ENCODE assay signal across 28 mouse cellular contexts in the genomic region with DNA sequence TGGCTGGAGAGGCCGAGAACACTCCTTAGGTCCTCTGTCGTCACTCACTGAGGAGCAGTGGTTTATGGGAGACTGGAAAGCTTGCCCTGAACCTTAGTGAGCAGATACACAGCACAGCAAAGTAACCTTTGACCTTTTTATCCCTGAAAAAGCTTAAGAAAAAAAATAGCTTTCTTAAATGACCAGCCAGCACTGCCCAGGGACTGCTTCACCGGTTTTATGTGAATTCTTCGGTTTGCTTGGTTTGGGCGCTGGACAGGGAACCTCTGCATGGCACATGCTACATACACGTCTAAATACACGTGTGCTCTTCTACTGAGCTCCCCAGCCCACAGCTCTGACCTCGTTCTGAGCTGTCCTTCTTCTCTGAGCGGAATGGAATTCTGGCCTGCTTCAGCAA. TPM values are rescaled to one million over a fixed set of nuclear protein-coding genes. Genes with fewer than 3 reads are reported as not detected.
DNase-seq lines count a peak whose midpoint lies in the region; ATAC-seq lines count a peak whose summit lies in the region.
"Had no signal": no experiment of that assay in that cellular context is flagged by ENCODE, and none has a peak within 500 bp of the region (broad histone marks: within the 10 kb centered on the region; RNA-seq: fewer than 3 reads in every experiment).

No protein-coding gene starts in this region.

- no peaks in the 10 kb centered on the region for H3K9me3 ChIP-seq in kidney, embryonic 14.5 days (ENCODE audit: control insufficient read depth, low read length)
- H3K9me3 ChIP-seq in kidney, embryonic 16.5 days (ENCODE audit: low read length) = no peaks in the 10 kb centered on the region
- no peaks in the 10 kb centered on the region for H3K9me3 ChIP-seq in limb, embryonic 12.5 days
- H3K9me3 ChIP-seq: forebrain, embryonic 12.5 days; heart, embryonic 13.5 days; hindbrain, embryonic 10.5 days; hindbrain, embryonic 15.5 days; lung, embryonic 15.5 days; midbrain, embryonic 15.5 days; neural tube, embryonic 15.5 days had no signal

- H3K4me2 ChIP-seq in kidney, embryonic 14.5 days (replicated peaks; ENCODE audit: low read depth, low read length) = no peak overlapping the region
- H3K4me2 ChIP-seq in kidney, embryonic 16.5 days (replicated peaks; ENCODE audit: low read depth, low read length) = no peak overlapping the region
- H3K4me2 ChIP-seq in limb, embryonic 12.5 days = no peak overlapping the region
- H3K4me2 ChIP-seq: forebrain, embryonic 12.5 days; heart, embryonic 13.5 days; hindbrain, embryonic 15.5 days; liver, embryonic 11.5 days; lung, embryonic 15.5 days; midbrain, embryonic 15.5 days; neural tube, embryonic 15.5 days had no signal

- peak; percentile 45 for DNase-seq in kidney, adult 11 months
- DNase-seq in kidney, adult 9 months = peak; percentile 54
- DNase-seq in thymus, postnatal 36 days = no peak
- DNase-seq: adrenal gland, postnatal 25 days; B cell, adult 2 months; cerebellum, adult 11-12 months; cerebellum, adult 9-11 months; embryo, embryonic 11 days; heart, adult 2 months; heart, postnatal 10 days; layer of hippocampus, postnatal 36 days; retina, postnatal 1 day; right cerebral cortex, postnatal 14 days had no signal

- no peak overlapping the region for H3K9ac ChIP-seq in kidney, embryonic 14.5 days (ENCODE audit: low read depth, low read length)
- H3K9ac ChIP-seq in kidney, embryonic 16.5 days (replicated peaks; ENCODE audit: low read length) = no peak overlapping the region
- no peak overlapping the region for H3K9ac ChIP-seq in limb, embryonic 12.5 days (replicated peaks)
- H3K9ac ChIP-seq: forebrain, embryonic 12.5 days; heart, embryonic 13.5 days; hindbrain, embryonic 15.5 days; lung, embryonic 15.5 days; midbrain, embryonic 15.5 days; neural tube, embryonic 15.5 days had no signal

- ATAC-seq in kidney, embryonic 14.5 days (ENCODE audit: low FRiP score, low TSS enrichment) = no peak
- 0 out of 2 replicates have a peak, but pooled peaks have one; percentile 25 for ATAC-seq in kidney, embryonic 16.5 days (ENCODE audit: low FRiP score, low TSS enrichment)
- no peak for ATAC-seq in limb, embryonic 12.5 days (ENCODE audit: insufficient number of reproducible peaks, insufficient read depth, low FRiP score, low TSS enrichment, low read depth)
- no peak for ATAC-seq in megakaryocyte progenitor cell, adult 5-6 weeks (replicated peaks; ENCODE audit: poor library complexity)
- ATAC-seq: inflammation-experienced regulatory T-cells, adult 6 months; midbrain, embryonic 15.5 days had no signal

- peaks cover 56% of the 10 kb centered on the region for H3K4me1 ChIP-seq in kidney, embryonic 14.5 days (ENCODE audit: control insufficient read depth, insufficient read depth, low read length)
- H3K4me1 ChIP-seq in kidney, embryonic 16.5 days (ENCODE audit: insufficient read depth, low read length) = peaks cover 57% of the 10 kb centered on the region
- H3K4me1 ChIP-seq in limb, embryonic 12.5 days (replicated peaks) = peaks cover 67% of the 10 kb centered on the region

- no peak overlapping the region for H3K27ac ChIP-seq in kidney, embryonic 14.5 days (ENCODE audit: low read depth, low read length)
- H3K27ac ChIP-seq in kidney, embryonic 16.5 days (ENCODE audit: low read length) = peak overlapping the region; percentile 39; the same call in 1 of the 2 replicates
- H3K27ac ChIP-seq in limb, embryonic 12.5 days = peak overlapping the region; percentile 41; the same call in 1 of the 2 replicates
- H3K27ac ChIP-seq: forebrain, embryonic 12.5 days; heart, adult 2 months; heart, embryonic 13.5 days; hindbrain, embryonic 15.5 days; macrophage; midbrain, embryonic 15.5 days; neural tube, embryonic 15.5 days had no signal

- WGBS in kidney, embryonic 14.5 days = 36% methylated on average over 9 of the region's 9 CpGs
- WGBS in kidney, embryonic 16.5 days = 40% methylated on average over 9 of the region's 9 CpGs
- WGBS in limb, embryonic 12.5 days = 56% methylated on average over 9 of the region's 9 CpGs

- H3K36me3 ChIP-seq in kidney, embryonic 14.5 days (ENCODE audit: control insufficient read depth, insufficient read depth, low read length) = no peaks in the 10 kb centered on the region
- no peaks in the 10 kb centered on the region for H3K36me3 ChIP-seq in kidney, embryonic 16.5 days (ENCODE audit: insufficient read depth, low read length)
- H3K36me3 ChIP-seq in limb, embryonic 12.5 days = no peaks in the 10 kb centered on the region
- H3K36me3 ChIP-seq: forebrain, embryonic 12.5 days; heart, embryonic 13.5 days; hindbrain, embryonic 10.5 days; hindbrain, embryonic 15.5 days; lung, embryonic 15.5 days; midbrain, embryonic 15.5 days; neural tube, embryonic 15.5 days had no signal

- no peaks in the 10 kb centered on the region for H3K27me3 ChIP-seq in kidney, embryonic 14.5 days (ENCODE audit: control insufficient read depth, insufficient read depth, low read length)
- H3K27me3 ChIP-seq in kidney, embryonic 16.5 days (ENCODE audit: insufficient read depth, low read length) = no peaks in the 10 kb centered on the region
- no peaks in the 10 kb centered on the region for H3K27me3 ChIP-seq in limb, embryonic 12.5 days
- H3K27me3 ChIP-seq: hindbrain, embryonic 15.5 days; lung, embryonic 15.5 days; midbrain, embryonic 15.5 days; neural tube, embryonic 15.5 days had no signal

- H3K4me3 ChIP-seq in kidney, embryonic 14.5 days (ENCODE audit: low read length) = no peak overlapping the region
- H3K4me3 ChIP-seq in kidney, embryonic 16.5 days (ENCODE audit: low read length) = no peak overlapping the region
- H3K4me3 ChIP-seq in limb, embryonic 12.5 days (replicated peaks) = no peak overlapping the region
- H3K4me3 ChIP-seq: erythroblast, embryonic 14.5 days; forebrain, embryonic 12.5 days; heart, adult 2 months; heart, embryonic 13.5 days; hindbrain, embryonic 10.5 days; hindbrain, embryonic 15.5 days; lung, embryonic 15.5 days; midbrain, embryonic 15.5 days; neural tube, embryonic 15.5 days had no signal

RNA-seq across cellular contexts. Expression of a gene that starts 31.1 kb away (rescaled TPM):
- 22.0 and 34.3 TPM in 2 replicates for polyA plus RNA-seq in kidney, embryonic 14.5 days (2014; fragmentation: Nextera tagmentation; extraction: Ambion mirVana)
- polyA plus RNA-seq in kidney, embryonic 16.5 days (2015; fragmentation: Nextera tagmentation; extraction: Ambion mirVana) = 32.8 and 33.4 TPM in 2 replicates
- polyA plus RNA-seq in limb, embryonic 12.5 days (2016; fragmentation: Nextera tagmentation; extraction: Ambion mirVana) = 25.7 and 29.0 TPM in 2 replicates
- total RNA-seq in megakaryocyte progenitor cell, adult 5-6 weeks (2015) = 0.84 and 1.2 TPM in 2 replicates
- total RNA-seq in megakaryocyte progenitor cell, adult 5-6 weeks (2017) = 0.54 and 0.61 TPM in 2 replicates
- polyA plus RNA-seq: erythroblast, embryonic 14.5 days had no signal

Comparison
In these comparisons a context has a peak if more than half of its experiments do, and no peak if none do; other contexts are left out.
1. DNase-seq: peak in kidney, adult 11 months (single experiment) and kidney, adult 9 months (single experiment); none in thymus, postnatal 36 days (0 of 2).